9 mouse cellular contexts compared by ENCODE assay signal in the genomic region with DNA sequence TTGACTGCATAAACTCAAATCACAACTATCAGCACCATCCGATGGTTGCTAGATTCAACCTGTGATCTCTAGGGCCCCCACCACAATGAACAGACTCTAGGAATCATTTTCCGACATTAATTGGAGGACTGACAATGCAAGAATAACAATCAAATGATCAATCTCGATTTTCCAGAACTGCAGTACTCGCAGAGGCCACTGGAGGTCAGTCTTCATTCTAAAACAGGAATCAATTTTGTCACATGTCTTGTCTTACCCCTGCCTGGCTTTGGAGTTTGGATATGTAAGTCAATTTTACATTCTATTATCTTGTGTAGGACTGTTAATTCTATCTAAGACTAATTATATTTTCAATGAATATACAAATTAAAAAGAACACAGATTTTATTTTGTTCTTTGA.
A peak's percentile ranks its signal among the peaks of the same experiment; 100 is the strongest.
DNase-seq lines count a peak whose midpoint lies in the region; ATAC-seq and TF ChIP-seq lines count a peak whose summit lies in the region.
"Had no signal": no experiment of that assay in that cellular context is flagged by ENCODE, and none has a peak within 500 bp of the region (broad histone marks: within the 10 kb centered on the region; RNA-seq: fewer than 3 reads in every experiment).

No protein-coding gene starts in this region.

- WGBS in hindbrain, embryonic 10.5 days: 15% methylated on average over 4 of the region's 4 CpGs
- WGBS in hindbrain, embryonic 13.5 days: 16% methylated on average over 4 of the region's 4 CpGs
- 8% methylated on average over 4 of the region's 4 CpGs for WGBS in liver, postnatal 0 days (ENCODE audit: insufficient replicate concordance)

- H3K36me3 ChIP-seq in hindbrain, embryonic 10.5 days: no peaks in the 10 kb centered on the region
- no peaks in the 10 kb centered on the region for H3K36me3 ChIP-seq in hindbrain, embryonic 13.5 days
- no peaks in the 10 kb centered on the region for H3K36me3 ChIP-seq in liver, postnatal 0 days (replicated peaks; ENCODE audit: insufficient read depth, low read length)

- no peak overlapping the region for H3K27ac ChIP-seq in hindbrain, embryonic 10.5 days
- no peak overlapping the region for H3K27ac ChIP-seq in hindbrain, embryonic 13.5 days
- H3K27ac ChIP-seq in liver, postnatal 0 days (ENCODE audit: low read depth): no peak overlapping the region
- H3K27ac ChIP-seq: macrophage had no signal

- no peak overlapping the region for H3K4me3 ChIP-seq in hindbrain, embryonic 10.5 days
- H3K4me3 ChIP-seq in hindbrain, embryonic 13.5 days: no peak overlapping the region
- H3K4me3 ChIP-seq in liver, postnatal 0 days (ENCODE audit: low read depth, low read length): no peak overlapping the region

- peak; percentile 57 for DNase-seq in hindbrain, embryonic 10.5 days (ENCODE audit: low spot score)
- DNase-seq in urinary bladder, adult 18-20 months (ENCODE audit: low spot score in 2 of 2): peak; percentile 25 to 51
- DNase-seq in urinary bladder, postnatal 4 days (ENCODE audit: low spot score in 2 of 2): no peak
- peak; percentile 67 for DNase-seq in embryo, embryonic 10.5 days (ENCODE audit: low spot score)
- DNase-seq in liver, postnatal 0 days: peak; percentile 24
- peak; percentile 44 to 53 for DNase-seq in urinary bladder, postnatal 36 days (ENCODE audit: low spot score in 2 of 2)
- DNase-seq in heart, adult 9 months (ENCODE audit: low spot score in 2 of 2): no peak

- TF ChIP-seq CTCF in liver, postnatal 0 days (IDR thresholded peaks at IDR 0.05; ENCODE audit: low read depth): peak; percentile 66

- H3K9ac ChIP-seq in hindbrain, embryonic 13.5 days: no peak overlapping the region
- H3K9ac ChIP-seq in liver, postnatal 0 days (replicated peaks): no peak overlapping the region

- H3K27me3 ChIP-seq in hindbrain, embryonic 10.5 days (ENCODE audit: insufficient read depth, poor library complexity, severe bottlenecking): no peaks in the 10 kb centered on the region
- H3K27me3 ChIP-seq in hindbrain, embryonic 13.5 days: no peaks in the 10 kb centered on the region
- no peaks in the 10 kb centered on the region for H3K27me3 ChIP-seq in liver, postnatal 0 days (ENCODE audit: insufficient read depth, low read length)

- no peak for ATAC-seq in hindbrain, embryonic 13.5 days (ENCODE audit: low FRiP score)
- no peak for ATAC-seq in liver, postnatal 0 days

- H3K9me3 ChIP-seq in hindbrain, embryonic 10.5 days: no peaks in the 10 kb centered on the region
- no peaks in the 10 kb centered on the region for H3K9me3 ChIP-seq in hindbrain, embryonic 13.5 days
- no peaks in the 10 kb centered on the region for H3K9me3 ChIP-seq in liver, postnatal 0 days (ENCODE audit: low read length)

- peaks cover 5% of the 10 kb centered on the region for H3K4me1 ChIP-seq in hindbrain, embryonic 10.5 days (replicated peaks)
- H3K4me1 ChIP-seq in hindbrain, embryonic 13.5 days (replicated peaks): no peaks in the 10 kb centered on the region
- H3K4me1 ChIP-seq in liver, postnatal 0 days (ENCODE audit: insufficient read depth): no peaks in the 10 kb centered on the region

- no peak overlapping the region for H3K4me2 ChIP-seq in hindbrain, embryonic 13.5 days
- H3K4me2 ChIP-seq in liver, postnatal 0 days (ENCODE audit: low read depth, low read length): no peak overlapping the region

- no peak for TF ChIP-seq EP300 in liver, postnatal 0 days (IDR thresholded peaks at IDR 0.05; ENCODE audit: low read depth)

Comparison
In these comparisons a context has a peak if more than half of its experiments do, and no peak if none do; other contexts are left out.
1. DNase-seq: peak in hindbrain, embryonic 10.5 days (single experiment), urinary bladder, adult 18-20 months (2 of 2), embryo, embryonic 10.5 days (single experiment), liver, postnatal 0 days (single experiment) and urinary bladder, postnatal 36 days (2 of 2); none in urinary bladder, postnatal 4 days (0 of 2) and heart, adult 9 months (0 of 2).